Mouse (Mus musculus): ENCODE data around the gene Tsen2. TPM values are rescaled to one million over a fixed set of nuclear protein-coding genes. Genes with fewer than 3 reads are reported as not detected.
A peak's percentile ranks its signal among the peaks of the same experiment; 100 is the strongest.

Tsen2 gene
- 32.1 and 33.0 TPM in 2 replicates for polyA plus RNA-seq (2016; fragmentation: Nextera tagmentation; extraction: Ambion mirVana)

- no peaks in the 10 kb centered on the region for H3K9me3 ChIP-seq
- peak within 1 kb of the TSS; percentile 75 for H3K4me3 ChIP-seq
- WGBS, result under 1% methylated on average over 38 of the region's 38 CpGs
- DNase-seq (ENCODE audit: low spot score), result peak; percentile 99
- H3K27ac ChIP-seq (replicated peaks), result peak within 1 kb of the TSS; percentile 87
- peaks cover 12% of the 10 kb centered on the region for H3K4me1 ChIP-seq
- H3K27me3 ChIP-seq (replicated peaks; ENCODE audit: low read depth, poor library complexity, severe bottlenecking), result no peaks in the 10 kb centered on the region
- peaks cover 19% of the 10 kb centered on the region for H3K36me3 ChIP-seq (replicated peaks)
These were observed at the start of gene Tsen2 for GRCm38 (mm10) chr6:115544442-115544970. Gene Tsen2 (plus strand): TSS chr6:115544664.

DNA sequence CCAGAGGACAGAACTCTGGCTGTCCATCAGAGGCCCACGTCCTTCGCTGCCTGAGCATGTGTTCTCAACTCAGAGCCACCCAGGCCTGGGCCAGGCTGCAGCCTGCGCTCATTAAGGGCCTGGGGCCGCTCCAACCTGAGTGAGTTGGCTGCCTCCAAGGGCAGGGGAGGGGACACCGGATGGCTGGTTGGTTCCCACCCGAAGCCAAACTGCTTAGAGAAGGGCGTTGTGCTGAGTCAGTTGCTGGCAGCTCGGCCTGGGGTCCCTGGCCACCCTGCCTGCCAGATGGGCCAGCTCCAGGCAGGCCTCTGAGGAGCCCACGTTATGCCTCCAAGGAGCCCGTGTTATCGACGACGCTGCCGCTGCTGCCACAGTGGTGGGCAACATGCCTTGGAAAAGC lies 44.9 kb upstream of the Tsen2 start:
- 75% methylated on average over 14 of the region's 14 CpGs for WGBS
- Histone ChIP-seq H3K27ac (replicated peaks) (no peak overlapping the region; the same call in 1 of the 2 replicates), H3K27me3 (replicated peaks; ENCODE audit: low read depth, poor library complexity, severe bottlenecking) (no peaks in the 10 kb centered on the region), H3K4me1 (peaks cover 13% of the 10 kb centered on the region), H3K9me3 (no peaks in the 10 kb centered on the region), H3K36me3 (replicated peaks) (no peaks in the 10 kb centered on the region), H3K4me3 (no peak overlapping the region)
- no peak for DNase-seq (ENCODE audit: low spot score)

GRCm38 (mm10) chr6:115500234-115500633 lies 44.2 kb upstream of the Tsen2 start:
- Histone ChIP-seq H3K36me3 (replicated peaks) (no peaks in the 10 kb centered on the region), H3K4me1 (peaks cover 13% of the 10 kb centered on the region), H3K9me3 (no peaks in the 10 kb centered on the region), H3K27ac (replicated peaks) (no peak overlapping the region), H3K27me3 (replicated peaks; ENCODE audit: low read depth, poor library complexity, severe bottlenecking) (no peaks in the 10 kb centered on the region), H3K4me3 (no peak overlapping the region)
- DNase-seq (ENCODE audit: low spot score), result no peak
- 86% methylated on average over 10 of the region's 10 CpGs for WGBS

- no peaks in the 10 kb centered on the region for H3K27me3 ChIP-seq (replicated peaks; ENCODE audit: low read depth, poor library complexity, severe bottlenecking)
- no peak for DNase-seq (ENCODE audit: low spot score)
- 55% methylated on average over 3 of the region's 3 CpGs for WGBS
- no peaks in the 10 kb centered on the region for H3K36me3 ChIP-seq (replicated peaks)
- H3K4me1 ChIP-seq, result peaks cover 13% of the 10 kb centered on the region
- H3K27ac ChIP-seq (replicated peaks), result no peak overlapping the region
- H3K4me3 ChIP-seq, result no peak overlapping the region
- H3K9me3 ChIP-seq, result no peaks in the 10 kb centered on the region
These were observed 43.3 kb upstream of the Tsen2 start for GRCm38 (mm10) chr6:115501131-115501530.

DNA sequence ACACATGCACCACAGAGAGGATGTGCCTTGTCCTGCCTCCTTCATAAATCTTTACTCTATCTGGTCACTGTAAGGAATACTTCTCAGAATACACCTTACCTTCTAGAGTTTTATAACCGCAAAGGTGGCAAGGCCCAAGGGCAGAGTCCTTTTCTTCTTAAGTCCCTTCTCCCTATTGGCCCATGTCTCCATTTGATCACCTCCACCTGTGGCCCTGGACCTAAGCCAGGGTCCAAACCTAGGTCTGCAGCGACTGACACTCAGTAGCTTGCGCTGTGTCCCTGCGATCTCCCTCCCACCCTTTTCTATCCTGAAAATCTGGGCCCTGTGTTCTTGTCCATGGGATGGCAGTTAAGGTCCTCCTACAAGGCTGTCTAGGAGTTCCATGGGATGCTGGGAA lies 41.4 kb upstream of the Tsen2 start:
- WGBS, result 97% methylated on average over 4 of the region's 4 CpGs
- Histone ChIP-seq H3K27me3 (replicated peaks; ENCODE audit: low read depth, poor library complexity, severe bottlenecking) (no peaks in the 10 kb centered on the region), H3K9me3 (no peaks in the 10 kb centered on the region), H3K27ac (replicated peaks) (no peak overlapping the region), H3K4me3 (no peak overlapping the region), H3K36me3 (replicated peaks) (no peaks in the 10 kb centered on the region), H3K4me1 (peaks cover 13% of the 10 kb centered on the region)
- no peak for DNase-seq (ENCODE audit: low spot score)

DNA sequence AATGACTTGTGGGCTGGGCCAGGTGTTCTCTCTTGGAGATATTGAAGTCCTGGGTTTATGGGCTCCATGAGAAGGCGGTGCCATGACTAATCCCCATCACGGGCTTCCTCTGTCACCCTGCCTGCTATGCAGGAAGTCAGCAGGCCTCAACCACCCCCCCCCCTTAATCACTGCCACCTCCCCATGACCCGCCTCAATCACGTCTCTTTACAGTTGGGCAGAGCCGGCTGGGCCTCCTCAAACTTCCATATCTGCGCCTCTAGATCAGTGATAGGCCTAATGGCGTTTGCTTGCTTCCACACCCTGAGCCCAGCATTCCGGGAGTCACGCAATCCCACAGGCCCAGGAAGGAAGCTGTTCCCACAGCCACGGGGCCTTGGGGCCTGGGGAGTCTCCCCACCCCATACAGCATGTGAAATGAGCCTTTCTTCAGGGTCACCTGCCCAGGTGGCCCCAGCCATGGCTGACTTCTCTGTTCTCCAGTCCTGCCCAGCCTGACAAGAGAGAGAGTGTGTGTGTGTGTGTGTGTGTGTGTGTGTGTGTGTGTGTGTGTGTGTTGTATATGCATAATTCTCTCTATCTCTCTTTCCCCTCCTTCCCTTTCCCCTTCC lies 40.8 kb upstream of the Tsen2 start:
- H3K4me1 ChIP-seq, result peaks cover 13% of the 10 kb centered on the region
- no peaks in the 10 kb centered on the region for H3K9me3 ChIP-seq
- no peak for DNase-seq (ENCODE audit: low spot score)
- H3K4me3 ChIP-seq, result no peak overlapping the region
- no peaks in the 10 kb centered on the region for H3K27me3 ChIP-seq (replicated peaks; ENCODE audit: low read depth, poor library complexity, severe bottlenecking)
- 89% methylated on average over 10 of the region's 10 CpGs for WGBS
- no peak overlapping the region; the same call in 1 of the 2 replicates for H3K27ac ChIP-seq (replicated peaks)
- no peaks in the 10 kb centered on the region for H3K36me3 ChIP-seq (replicated peaks)

DNA sequence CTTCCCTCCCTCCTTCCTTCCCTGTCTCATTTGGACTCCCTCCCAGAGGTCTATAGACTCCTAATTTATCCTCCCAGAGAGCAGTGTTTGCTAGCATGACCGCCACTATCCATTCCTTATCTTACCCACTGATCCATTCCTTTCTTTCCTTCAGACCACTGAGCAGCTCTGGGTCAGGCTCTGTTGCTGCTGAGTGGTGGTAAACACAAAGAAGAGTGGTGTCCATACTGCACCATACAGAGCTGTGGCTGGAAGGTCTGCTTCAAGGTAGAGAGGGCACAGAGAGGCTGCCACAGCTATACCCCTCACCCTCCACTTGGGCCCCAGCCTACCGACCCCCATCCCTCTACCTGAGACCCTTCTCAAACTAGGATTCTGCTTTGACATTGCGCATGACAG lies 40.3 kb upstream of the Tsen2 start:
- WGBS, result 85% methylated on average over 3 of the region's 3 CpGs
- no peak for DNase-seq (ENCODE audit: low spot score)
- Histone ChIP-seq H3K36me3 (replicated peaks) (no peaks in the 10 kb centered on the region), H3K9me3 (no peaks in the 10 kb centered on the region), H3K4me3 (no peak overlapping the region), H3K27me3 (replicated peaks; ENCODE audit: low read depth, poor library complexity, severe bottlenecking) (no peaks in the 10 kb centered on the region), H3K27ac (replicated peaks) (no peak overlapping the region), H3K4me1 (peaks cover 13% of the 10 kb centered on the region)

DNA sequence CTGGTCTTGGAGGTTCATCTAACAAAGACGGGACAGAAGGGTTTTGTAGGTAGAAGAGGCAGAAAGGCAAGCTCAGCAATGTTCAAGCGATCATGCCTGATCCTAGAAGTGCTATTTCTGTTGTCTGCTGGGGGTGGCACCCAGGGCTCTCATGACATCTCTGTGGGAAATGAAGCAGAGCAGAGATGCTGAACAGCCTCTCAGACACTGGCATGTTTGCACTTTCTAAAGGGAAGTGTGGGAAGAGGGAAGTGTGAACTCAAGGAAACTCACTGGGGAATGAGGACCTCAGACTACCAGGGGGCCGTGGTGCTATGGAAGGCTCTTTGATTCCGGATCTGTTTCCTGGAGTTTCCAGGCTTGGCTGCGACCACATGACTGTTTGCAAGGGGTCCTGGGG lies 39.5 kb upstream of the Tsen2 start:
- no peaks in the 10 kb centered on the region for H3K27me3 ChIP-seq (replicated peaks; ENCODE audit: low read depth, poor library complexity, severe bottlenecking)
- H3K4me1 ChIP-seq, result peaks cover 13% of the 10 kb centered on the region
- no peaks in the 10 kb centered on the region for H3K9me3 ChIP-seq
- no peak for DNase-seq (ENCODE audit: low spot score)
- H3K4me3 ChIP-seq, result no peak overlapping the region
- H3K27ac ChIP-seq (replicated peaks), result no peak overlapping the region
- 82% methylated on average over 5 of the region's 5 CpGs for WGBS
- H3K36me3 ChIP-seq (replicated peaks), result no peaks in the 10 kb centered on the region

GRCm38 (mm10) chr6:115506425-115506824 lies 38.0 kb upstream of the Tsen2 start:
- no peak for DNase-seq (ENCODE audit: low spot score)
- Histone ChIP-seq H3K4me1 (peaks cover 6% of the 10 kb centered on the region; the same call in 1 of the 2 replicates), H3K27me3 (replicated peaks; ENCODE audit: low read depth, poor library complexity, severe bottlenecking) (no peaks in the 10 kb centered on the region), H3K27ac (replicated peaks) (no peak overlapping the region), H3K4me3 (no peak overlapping the region), H3K9me3 (no peaks in the 10 kb centered on the region), H3K36me3 (replicated peaks) (no peaks in the 10 kb centered on the region)
- WGBS, result 71% methylated on average over 1 of the region's 1 CpGs

DNA sequence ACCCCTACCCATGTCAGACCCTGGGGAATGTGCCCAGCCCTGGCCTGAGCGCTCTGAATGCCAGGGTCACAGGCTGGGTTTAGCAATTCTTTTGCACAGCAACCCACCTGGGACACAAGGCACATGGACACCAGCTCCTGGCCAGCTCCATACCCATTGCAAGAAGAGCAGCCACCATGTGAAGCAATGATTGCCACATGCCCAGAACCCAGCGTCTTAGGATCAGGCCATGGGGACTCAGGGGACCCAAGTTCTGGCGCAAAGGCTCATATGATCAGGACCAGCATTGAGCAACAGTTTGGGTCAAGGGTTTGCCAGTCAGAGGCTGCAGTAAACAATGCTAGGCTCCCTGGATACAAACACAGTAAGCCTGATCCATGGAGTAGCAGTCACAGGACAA lies 33.0 kb upstream of the Tsen2 start:
- no peak for DNase-seq (ENCODE audit: low spot score)
- H3K36me3 ChIP-seq (replicated peaks), result no peaks in the 10 kb centered on the region
- H3K27ac ChIP-seq (replicated peaks), result no peak overlapping the region
- H3K4me3 ChIP-seq, result no peak overlapping the region
- WGBS, result 89% methylated on average over 3 of the region's 3 CpGs
- no peaks in the 10 kb centered on the region for H3K4me1 ChIP-seq
- H3K9me3 ChIP-seq, result no peaks in the 10 kb centered on the region
- no peaks in the 10 kb centered on the region for H3K27me3 ChIP-seq (replicated peaks; ENCODE audit: low read depth, poor library complexity, severe bottlenecking)

DNA sequence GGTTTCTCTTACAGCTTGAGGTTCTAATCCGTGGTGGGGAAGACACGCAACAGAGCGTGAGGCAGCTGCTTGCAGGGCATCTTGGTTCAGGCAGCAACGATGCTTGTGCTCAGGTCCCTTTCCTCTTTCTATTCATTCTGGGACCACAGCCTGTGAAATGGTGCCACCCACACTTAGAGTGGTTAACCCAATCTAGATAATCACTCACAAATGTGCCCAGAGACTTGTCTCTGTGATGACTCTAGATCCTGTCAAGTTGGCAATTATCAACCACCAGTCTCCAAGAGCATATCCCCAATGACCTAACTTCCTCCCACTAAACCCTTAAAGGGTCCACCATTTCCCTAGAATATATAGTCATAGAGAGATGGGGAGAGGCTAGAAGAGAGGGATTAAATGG lies 31.3 kb upstream of the Tsen2 start:
- Histone ChIP-seq H3K9me3 (no peaks in the 10 kb centered on the region), H3K27me3 (replicated peaks; ENCODE audit: low read depth, poor library complexity, severe bottlenecking) (no peaks in the 10 kb centered on the region), H3K36me3 (replicated peaks) (no peaks in the 10 kb centered on the region), H3K4me1 (no peaks in the 10 kb centered on the region), H3K4me3 (no peak overlapping the region), H3K27ac (replicated peaks) (no peak overlapping the region)
- WGBS, result 91% methylated on average over 4 of the region's 4 CpGs
- no peak for DNase-seq (ENCODE audit: low spot score)

DNA sequence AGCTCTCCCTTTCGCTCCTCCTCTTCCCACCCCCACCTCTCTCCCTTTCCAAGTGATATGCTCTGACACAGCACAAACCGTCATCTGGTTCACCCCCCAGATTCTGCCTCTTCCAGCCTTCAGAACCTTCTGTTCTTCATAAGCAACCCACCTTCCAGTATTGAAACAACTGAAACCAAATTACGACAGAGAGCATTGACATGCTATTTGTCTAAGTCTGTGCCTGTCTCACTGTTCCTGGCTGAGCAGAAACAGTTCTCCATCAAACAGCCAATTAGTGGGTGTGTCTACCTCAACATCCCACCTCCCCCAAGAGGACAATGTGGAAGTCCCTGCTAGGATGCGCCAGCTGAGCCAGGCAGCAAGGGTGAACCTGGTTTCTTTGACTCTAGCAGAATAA lies 26.6 kb upstream of the Tsen2 start:
- no peak for DNase-seq (ENCODE audit: low spot score)
- no peak overlapping the region for H3K27ac ChIP-seq (replicated peaks)
- H3K36me3 ChIP-seq (replicated peaks), result no peaks in the 10 kb centered on the region
- no peaks in the 10 kb centered on the region for H3K9me3 ChIP-seq
- no peak overlapping the region for H3K4me3 ChIP-seq
- H3K4me1 ChIP-seq, result peaks cover 5% of the 10 kb centered on the region; the same call in 1 of the 2 replicates
- H3K27me3 ChIP-seq (replicated peaks; ENCODE audit: low read depth, poor library complexity, severe bottlenecking), result 0 out of 2 replicates have a peak, but pooled peaks cover 3% of the 10 kb centered on the region
- 80% methylated on average over 4 of the region's 4 CpGs for WGBS

DNA sequence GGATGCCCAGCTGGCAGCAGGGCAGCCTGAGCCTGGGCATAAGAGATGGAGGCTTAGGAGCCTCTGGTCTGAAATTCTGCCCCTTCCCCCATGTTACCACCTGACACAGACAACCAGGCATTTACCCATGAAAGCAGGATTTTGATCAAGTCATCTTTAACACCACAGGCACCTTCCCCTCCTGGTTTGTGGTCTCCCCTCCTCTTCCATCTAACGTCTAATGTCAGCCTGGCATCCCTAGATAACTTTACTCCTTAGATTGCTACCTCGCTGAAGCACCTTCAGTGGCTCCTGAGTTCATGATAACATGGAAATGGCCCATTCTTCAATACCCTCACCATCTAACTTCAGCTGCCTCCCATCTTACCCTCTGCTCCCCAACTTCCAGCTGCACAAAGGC lies 26.1 kb upstream of the Tsen2 start:
- Histone ChIP-seq H3K4me1 (peaks cover 5% of the 10 kb centered on the region; the same call in 1 of the 2 replicates), H3K4me3 (no peak overlapping the region), H3K27ac (replicated peaks) (no peak overlapping the region), H3K9me3 (no peaks in the 10 kb centered on the region), H3K27me3 (replicated peaks; ENCODE audit: low read depth, poor library complexity, severe bottlenecking) (0 out of 2 replicates have a peak, but pooled peaks cover 3% of the 10 kb centered on the region), H3K36me3 (replicated peaks) (no peaks in the 10 kb centered on the region)
- no peak for DNase-seq (ENCODE audit: low spot score)
- 79% methylated on average over 2 of the region's 2 CpGs for WGBS
